Mouse (Mus musculus) liver, adult 2 months (tissue): ENCODE data around the gene Pcnp.

ENCODE experiments used
- CTCF ChIP-seq: fragments of 200-500 bp; IDR thresholded peaks from 2 replicates; pipeline ENCODE4 v1.5.1; 2011; ENCODE audit warnings: low read depth, low read length, control low read depth
- POLR2A ChIP-seq: fragments of 200-500 bp; IDR thresholded peaks from 2 replicates; pipeline ENCODE4 v1.6.1; 2011; ENCODE audit warnings: low read length, control low read depth; ENCODE audit not compliant: insufficient read depth; ENCODE audit errors: extremely low read depth

GRCm38 (mm10) chr16:56056944-56057590 lies 27.5 kb upstream of the Pcnp start:
- TF ChIP-seq POLR2A (no peak), CTCF (no peak)
